Mouse (Mus musculus) liver, embryonic 14.5 days (tissue): ENCODE results near the gene Iars2.

Source experiments
- CTCF ChIP-seq: IDR thresholded peaks from 2 replicates; pipeline ENCODE4 v1.5.1; 2016; ENCODE audit warnings: antibody characterized with exemption, low read depth, control low read depth
- EP300 ChIP-seq: IDR thresholded peaks from 2 replicates; pipeline ENCODE4 v1.6.1; 2016; ENCODE audit warnings: antibody characterized with exemption, low read depth

GRCm38 (mm10) chr1:185292646-185293360 is 36.4 kb downstream of the Iars2 start:
- no peak for TF ChIP-seq CTCF
- TF ChIP-seq EP300, result no peak
